Mouse (Mus musculus) midbrain, embryonic 11.5 days (tissue): ENCODE data around the gene Gm5617. TPM values are rescaled to one million over a fixed set of nuclear protein-coding genes. Genes with fewer than 3 reads are reported as not detected.
"Not testable (repeated sequence)": the region's sequence is repeated elsewhere in the genome, so short reads cannot be mapped to it uniquely, and the experiment has no call there.

Experiments
- ATAC-seq: fragments of 200-750 bp; cut with Nextera tagmentation; 2 replicates; pipeline ENCODE4 v1.8.0; 2017; ENCODE audit warnings: moderate TSS enrichment, moderate library complexity; ENCODE audit not compliant: low FRiP score
- DNase-seq: peaks from one replicate; pipeline ENCODE4 v3.0.0; 2015; ENCODE audit warnings: low spot score; ENCODE audit errors: missing footprints
- H3K27ac ChIP-seq: fragments of 300-500 bp; sonication (generic); 2 replicates; pipeline ENCODE4 v1.5.1; 2014; ENCODE audit warnings: low read depth, low read length
- H3K27me3 ChIP-seq: fragments of 300-500 bp; sonication (generic); 2 replicates; pipeline ENCODE4 v1.6.1; 2014; ENCODE audit warnings: mild to moderate bottlenecking, low read length, moderate library complexity, mixed read lengths; ENCODE audit not compliant: control insufficient read depth, insufficient read depth
- H3K36me3 ChIP-seq: fragments of 300-500 bp; sonication (generic); 2 replicates; pipeline ENCODE4 v1.6.1; 2014; ENCODE audit warnings: mild to moderate bottlenecking, low read length, moderate library complexity, mixed read lengths; ENCODE audit not compliant: control insufficient read depth, insufficient read depth
- H3K4me1 ChIP-seq: fragments of 300-500 bp; sonication (generic); 2 replicates; pipeline ENCODE4 v1.6.1; 2014; ENCODE audit warnings: low read length; ENCODE audit not compliant: control insufficient read depth, insufficient read depth
- H3K4me2 ChIP-seq: fragments of 300-500 bp; sonication (generic); 2 replicates; pipeline ENCODE4 v1.6.1; 2014; ENCODE audit warnings: mild to moderate bottlenecking, moderate library complexity
- H3K4me3 ChIP-seq: fragments of 300-500 bp; sonication (generic); 2 replicates; pipeline ENCODE4 v1.5.1; 2014; ENCODE audit warnings: low read depth, low read length
- H3K9ac ChIP-seq: fragments of 300-500 bp; sonication (generic); 2 replicates; pipeline ENCODE4 v1.6.1; 2014; ENCODE audit warnings: low read length
- H3K9me3 ChIP-seq: fragments of 300-500 bp; sonication (generic); 2 replicates; pipeline ENCODE4 v1.6.1; 2016; ENCODE audit warnings: low read length; ENCODE audit not compliant: control insufficient read depth
- WGBS: fragments of 180-500 bp; shearing (Covaris S2); extraction: QIAGEN DNeasy Blood & Tissue Kit; methylation state at CpG from one replicate; pipeline ENCODE4 v1.1.7; 2014; 5-methylcytosine and 5-hydroxymethylcytosine counted together
- microRNA-seq: library from miRNA; unstranded; fragments of <30 nt; microRNA quantifications from one replicate; pipeline ENCODE4, GENCODE M21; 2017
- polyA plus RNA-seq: library from polyadenylated mRNA; unstranded; fragments of >200 nt; fragmentation: Nextera tagmentation; extraction: Ambion mirVana; gene quantifications from 2 replicates; pipeline ENCODE4 v1.2.1, GENCODE M21; 2014

Gm5617 gene
- polyA plus RNA-seq, 1 experiment from 2014 or later, result 40.6 TPM

DNA sequence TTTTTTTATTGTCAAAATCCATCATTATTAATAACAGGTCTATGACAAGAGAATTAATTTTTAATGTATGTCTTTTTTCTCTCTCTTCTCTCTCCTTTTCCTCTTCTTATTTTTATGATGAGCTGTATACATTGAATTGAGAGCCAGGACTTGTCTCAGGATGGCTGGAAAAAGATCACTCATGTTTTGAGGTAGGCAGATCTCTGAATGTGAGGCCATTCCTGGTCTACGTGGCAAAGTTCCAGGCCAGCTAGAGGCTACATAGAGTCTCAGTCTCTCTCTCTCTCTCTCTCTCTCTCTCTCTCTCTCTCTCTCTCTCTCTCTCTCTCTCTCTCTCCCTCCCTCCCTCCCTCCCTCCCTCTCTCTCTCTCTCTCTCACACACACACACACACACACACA is 42.4 kb downstream of the Gm5617 start:
- not testable (repeated sequence) for H3K27me3 ChIP-seq, H3K4me1 ChIP-seq, H3K9me3 ChIP-seq, H3K36me3 ChIP-seq, ATAC-seq, H3K27ac ChIP-seq, H3K4me3 ChIP-seq, H3K9ac ChIP-seq, H3K4me2 ChIP-seq
- WGBS, result 48% methylated on average over 1 of the region's 1 CpGs
- DNase-seq, result peak; percentile 85

DNA sequence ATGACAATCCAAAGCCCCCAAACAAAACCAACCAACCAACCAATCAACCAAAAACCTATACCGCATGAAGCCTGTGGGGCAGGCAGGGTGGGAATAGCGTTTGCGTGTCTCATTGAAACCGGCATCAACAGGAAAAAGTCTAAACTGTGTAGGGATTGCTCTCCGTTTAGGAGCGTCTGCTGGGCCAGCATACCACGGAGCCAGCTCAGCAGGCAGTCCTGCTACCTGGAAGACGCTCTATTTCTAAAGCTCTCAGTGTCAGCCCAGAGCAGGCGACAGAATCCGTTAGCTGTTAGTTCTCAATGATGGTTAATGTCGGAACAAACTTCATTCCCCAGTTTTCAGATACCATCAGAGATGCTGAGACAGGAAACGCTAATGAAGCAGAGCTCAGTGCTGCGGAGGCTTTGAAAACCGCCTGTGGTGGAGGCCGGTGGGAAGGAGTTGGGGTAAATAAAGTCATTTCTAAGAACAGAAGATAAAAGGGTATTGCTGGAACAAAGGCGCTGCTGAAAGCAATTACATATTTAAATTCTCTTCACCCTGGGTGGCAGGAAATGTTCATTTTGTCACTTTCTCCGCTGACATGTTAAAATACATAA is 42.9 kb downstream of the Gm5617 start:
- 2% methylated on average over 17 of the region's 17 CpGs for WGBS
- Histone ChIP-seq H3K36me3 (no peaks in the 10 kb centered on the region), H3K4me2 (peak overlapping the region; percentile 49), H3K27ac (no peak overlapping the region), H3K4me1 (peaks cover 2% of the 10 kb centered on the region; the same call in 1 of the 2 replicates), H3K9ac (0 out of 2 replicates have a peak overlapping the region, but pooled peaks have one; percentile 12), H3K9me3 (peaks cover 5% of the 10 kb centered on the region; the same call in 1 of the 2 replicates), H3K4me3 (peak overlapping the region; percentile 11; the same call in 1 of the 2 replicates), H3K27me3 (no peaks in the 10 kb centered on the region)
- ATAC-seq (no peak), DNase-seq (peak; percentile 90)

DNA sequence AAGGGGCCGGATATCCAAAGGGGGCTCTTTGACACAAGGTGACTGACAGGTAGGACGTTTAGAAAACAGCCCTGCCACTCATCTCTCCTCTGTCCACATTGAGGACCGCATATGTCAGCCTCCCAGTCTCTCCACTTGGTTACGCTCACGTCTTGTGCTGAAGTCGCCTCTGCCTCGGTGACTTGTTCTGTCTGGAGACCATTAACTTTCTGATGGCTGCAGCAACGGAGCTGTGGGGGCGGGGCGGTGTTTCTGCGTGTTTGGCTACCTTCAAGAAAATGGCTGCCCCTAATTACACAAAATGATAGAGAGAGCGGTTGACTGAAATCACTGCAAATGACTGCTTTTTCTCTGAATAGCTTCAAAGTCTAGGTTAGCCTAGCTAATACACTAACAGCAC is 43.4 kb downstream of the Gm5617 start:
- Histone ChIP-seq H3K4me3 (peak overlapping the region; percentile 11; the same call in 1 of the 2 replicates), H3K27me3 (no peaks in the 10 kb centered on the region), H3K27ac (no peak overlapping the region), H3K36me3 (no peaks in the 10 kb centered on the region), H3K9me3 (peaks cover 5% of the 10 kb centered on the region; the same call in 1 of the 2 replicates), H3K9ac (no peak overlapping the region), H3K4me1 (peaks cover 2% of the 10 kb centered on the region; the same call in 1 of the 2 replicates), H3K4me2 (peak overlapping the region; percentile 49)
- DNase-seq, result peak; percentile 93
- ATAC-seq, result no peak
- WGBS, result 12% methylated on average over 12 of the region's 12 CpGs

Small RNAs within 50 kb of the gene (microRNA-seq; reads per million reads assigned to microRNA genes)
- gene Gm23653, result not detected

Other genes starting within 250 kb of the Gm5617 start
- gene Nxpe2, start 142.0 kb upstream of the Gm5617 start, polyA plus RNA-seq, result 1.3 and 1.7 TPM in 2 replicates
- gene Rexo2, start 14.8 kb upstream of the Gm5617 start, polyA plus RNA-seq, result 72.0 and 79.6 TPM in 2 replicates
- 123 and 126 TPM in 2 replicates for gene Rbm7, start 143 bp upstream of the Gm5617 start, polyA plus RNA-seq
- 0.94 and 1.2 TPM in 2 replicates for gene Nnmt, start 109.7 kb downstream of the Gm5617 start, polyA plus RNA-seq